Mouse (Mus musculus): ENCODE data around the gene Nr4a1. TPM values are rescaled to one million over a fixed set of nuclear protein-coding genes. Genes with fewer than 3 reads are reported as not detected.
A peak's percentile ranks its signal among the peaks of the same experiment; 100 is the strongest.

Nr4a1 gene
- total RNA-seq, 2 experiments from 2014 or later: 52.2 to 90.7 TPM

DNA sequence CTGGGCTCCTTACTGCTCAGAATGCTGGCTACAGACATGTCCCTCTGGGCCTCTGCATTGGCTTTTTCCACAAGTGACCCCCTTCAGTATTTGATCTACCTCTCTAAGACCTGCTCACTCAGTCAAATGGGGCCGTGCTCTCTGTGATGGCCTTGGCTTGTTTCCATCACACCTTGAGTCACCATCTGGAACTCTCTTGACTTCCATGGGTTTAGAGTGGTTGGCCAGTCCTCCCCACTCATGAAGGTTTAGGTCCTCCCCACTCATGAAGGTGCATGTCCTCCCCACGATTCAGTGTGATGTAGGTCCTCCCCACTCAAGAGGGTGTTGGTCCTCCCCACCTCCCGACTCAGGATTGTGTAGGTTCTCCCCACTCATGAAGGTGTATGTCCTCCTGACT is 20.9 kb upstream of the Nr4a1 start:
- no peak for DNase-seq

DNA sequence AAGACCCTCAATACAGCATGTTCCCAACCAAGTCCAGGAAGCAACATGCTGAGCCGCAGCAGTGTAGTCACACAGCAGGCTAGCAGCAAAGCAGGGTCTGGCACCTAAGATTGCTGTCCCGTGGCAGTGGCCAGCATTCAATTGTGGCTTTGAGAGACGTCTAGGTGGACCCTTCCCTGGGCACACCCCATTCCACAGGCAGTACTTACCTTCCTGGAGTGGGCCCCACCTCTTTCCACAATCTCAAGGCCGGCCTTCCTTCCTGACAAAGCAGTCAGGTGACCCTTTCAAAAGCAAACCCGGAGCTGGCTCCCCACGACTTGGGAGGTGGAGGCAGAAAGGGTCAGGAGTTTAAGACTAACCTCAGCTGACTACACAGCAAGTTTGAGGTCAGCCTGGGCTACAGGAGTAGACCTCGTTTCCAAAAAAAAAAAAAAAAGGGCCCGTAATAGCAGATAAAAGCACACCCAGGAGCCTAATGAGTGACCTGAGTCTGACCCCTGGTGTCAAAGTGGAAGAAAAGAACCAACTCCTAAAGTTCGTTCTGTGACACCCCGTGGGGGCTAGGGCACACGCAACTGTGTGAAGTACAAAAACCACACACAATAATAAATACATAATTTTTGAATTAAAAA is 20.3 kb upstream of the Nr4a1 start:
- no peak for DNase-seq

DNA sequence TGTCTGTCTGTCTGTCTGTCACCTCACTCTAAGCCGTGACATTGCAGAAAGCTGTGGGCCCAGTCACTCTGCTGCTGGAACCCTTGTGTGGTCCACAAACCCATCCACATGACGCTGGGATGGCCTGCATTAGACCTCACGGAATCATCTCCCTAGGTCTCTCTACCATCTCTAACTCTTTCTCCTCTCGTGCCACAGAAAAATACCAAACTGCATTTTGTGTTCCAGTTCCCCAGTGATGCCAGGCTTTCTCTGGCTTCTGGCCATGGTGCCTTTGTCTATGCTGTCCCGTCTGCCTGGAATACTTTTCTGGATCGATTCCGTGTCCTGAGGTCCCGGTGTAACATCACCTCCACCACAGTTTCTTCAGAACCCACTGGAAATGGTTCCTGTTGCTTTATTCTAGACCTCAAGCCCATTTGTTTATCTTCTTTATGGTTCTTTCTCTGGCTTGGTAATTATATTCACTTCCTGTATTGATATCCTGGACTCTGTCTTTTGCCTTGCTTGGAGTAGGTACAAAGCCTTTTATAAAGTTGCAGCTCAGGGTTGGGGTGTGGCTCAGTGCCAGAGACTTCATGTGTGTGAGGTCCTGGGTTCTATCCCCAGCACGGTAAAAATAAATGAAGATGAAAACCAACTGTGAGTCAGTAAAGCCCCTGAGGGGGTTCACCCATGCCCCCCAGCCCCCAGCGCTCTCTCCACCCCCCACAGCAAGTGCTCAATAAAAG is 19.3 kb upstream of the Nr4a1 start:
- DNase-seq: no peak

DNA sequence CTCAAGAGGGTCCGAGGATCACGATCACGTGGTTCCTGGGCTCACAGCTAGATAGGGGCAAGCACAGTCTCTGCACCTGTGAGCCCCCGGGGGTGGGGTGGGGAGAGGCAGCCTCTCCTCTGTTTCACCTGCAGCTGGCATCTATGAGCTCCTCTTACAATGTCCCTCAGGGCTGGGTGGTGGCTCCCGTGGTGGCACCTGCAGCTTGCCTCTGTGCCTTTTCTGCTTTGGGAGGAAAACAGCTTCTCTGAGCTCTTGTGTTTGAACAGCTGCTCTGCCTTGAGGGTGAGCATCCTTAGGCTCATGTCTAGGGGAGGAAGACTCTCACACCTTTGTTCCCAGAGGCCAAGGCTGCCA is 18.7 kb upstream of the Nr4a1 start:
- peak; percentile 57 for DNase-seq

DNA sequence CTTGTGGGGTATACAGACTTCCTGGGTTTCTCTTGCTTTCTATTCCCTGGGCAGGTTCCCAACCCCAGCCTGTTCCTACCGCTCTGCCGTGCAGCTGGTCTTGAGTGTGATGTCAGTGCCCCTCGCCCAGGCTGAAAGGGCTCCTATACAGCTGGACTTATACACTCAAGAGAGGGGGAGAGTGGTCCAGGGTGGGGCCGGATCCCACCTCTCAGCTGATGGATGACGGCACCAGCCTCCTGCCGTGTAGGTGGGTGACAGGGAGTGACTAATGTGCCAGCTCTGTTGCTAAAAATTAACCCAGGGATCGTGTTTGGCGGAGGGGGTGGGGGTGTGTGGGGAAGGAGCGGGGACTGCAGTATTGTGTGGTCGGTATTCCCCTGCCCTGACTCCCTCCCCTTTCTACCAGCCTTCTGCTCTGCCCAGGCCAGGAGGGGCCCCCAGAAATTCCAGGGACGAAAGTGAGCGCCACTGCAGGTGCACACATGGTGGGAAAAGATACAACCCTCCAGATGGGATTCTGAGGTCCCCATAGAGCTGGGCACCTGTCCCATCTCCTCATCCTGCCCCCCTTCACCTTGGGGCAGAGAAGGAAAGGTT is 18.2 kb upstream of the Nr4a1 start:
- DNase-seq: no peak

DNA sequence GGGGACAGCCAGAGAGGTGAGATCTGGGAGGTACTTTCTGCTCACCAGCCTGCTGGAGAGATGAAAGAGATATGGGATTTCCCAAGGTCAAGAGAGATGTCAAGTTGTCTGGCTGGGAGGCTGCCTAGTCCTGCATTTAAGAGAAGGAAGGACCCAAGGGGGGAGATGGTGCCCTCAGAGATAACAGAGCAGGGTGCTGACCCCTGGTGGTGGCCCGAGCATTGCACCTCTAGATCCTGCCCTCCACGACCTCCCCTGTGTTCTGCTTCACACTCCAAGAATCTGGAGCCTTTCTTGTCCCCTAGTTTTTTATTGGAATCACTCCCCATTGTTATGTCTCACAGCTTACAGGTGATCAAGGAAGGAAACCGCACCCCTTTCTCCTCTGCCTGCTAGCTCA is 17.2 kb upstream of the Nr4a1 start:
- peak; percentile 61 for DNase-seq

DNA sequence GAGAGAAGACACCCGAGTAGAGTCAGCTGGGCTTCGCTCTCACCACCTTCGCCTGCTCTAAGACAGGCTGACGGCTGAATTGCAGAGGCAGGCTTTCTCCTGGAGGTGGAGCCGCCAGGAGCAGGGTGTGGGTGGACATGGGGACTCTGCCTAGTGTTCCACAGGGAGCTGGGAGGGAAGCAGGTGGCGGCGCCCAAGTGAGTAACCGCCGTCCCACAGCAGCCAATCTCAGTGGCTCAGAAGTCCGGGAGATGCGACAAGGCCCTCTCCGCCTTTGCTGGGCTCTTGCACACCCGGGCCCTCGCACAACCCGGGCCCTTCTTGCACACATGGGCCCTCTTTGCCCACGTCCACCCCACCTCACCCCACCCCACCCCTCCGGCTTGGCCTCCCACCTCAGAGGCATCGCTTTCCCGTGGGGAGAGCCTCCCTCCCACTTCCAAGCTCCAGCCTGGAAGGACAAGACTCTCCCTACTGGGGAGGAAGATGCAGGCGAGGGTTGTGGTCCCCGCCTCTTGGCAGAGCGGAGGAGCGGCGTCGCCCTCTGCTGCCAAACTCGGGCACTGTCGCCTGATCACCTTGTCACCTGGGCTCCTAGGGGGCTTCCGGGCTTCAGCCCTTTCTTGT is 15.1 kb upstream of the Nr4a1 start:
- peak; percentile 59 for DNase-seq

DNA sequence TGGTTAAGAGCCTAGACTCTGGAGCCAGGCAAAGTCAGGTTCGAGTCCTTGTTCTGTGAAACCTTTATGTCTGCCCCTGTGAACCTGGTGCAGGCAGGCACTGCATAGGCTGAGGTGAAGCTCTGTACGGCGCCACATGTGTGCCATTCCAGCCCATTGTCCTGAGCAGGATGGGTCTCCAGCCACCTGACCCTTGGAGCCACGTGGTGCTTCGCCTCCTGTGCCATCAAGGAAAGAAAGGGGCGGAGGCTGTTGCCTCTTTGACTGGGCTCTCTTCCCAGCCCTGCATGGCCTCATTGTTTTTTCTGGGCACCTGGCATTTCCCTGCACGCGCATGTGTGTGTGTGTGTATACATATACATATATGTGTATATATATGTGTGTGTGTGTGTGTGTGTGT is 14.2 kb upstream of the Nr4a1 start:
- DNase-seq: no peak

DNA sequence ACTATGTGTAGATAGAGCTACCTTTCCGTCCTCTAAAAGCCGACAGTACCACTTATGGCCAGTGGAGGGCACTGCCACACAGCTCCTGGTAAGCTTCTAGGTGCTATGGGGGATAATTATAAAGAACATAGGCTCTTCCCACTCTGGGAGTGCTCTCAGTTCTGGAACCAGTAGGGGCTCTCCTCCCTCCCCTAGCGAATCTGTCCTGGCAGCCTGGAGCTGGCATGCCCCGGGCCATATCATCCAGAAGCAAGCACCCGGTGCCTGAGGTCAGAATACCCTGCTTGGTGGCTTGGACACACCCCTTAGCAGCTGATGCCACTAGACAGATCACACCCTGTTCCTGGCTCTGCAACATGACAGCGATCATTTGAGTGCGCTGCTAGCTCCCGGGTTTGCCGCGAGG is 13.3 kb upstream of the Nr4a1 start:
- peak; percentile 91 for DNase-seq

DNA sequence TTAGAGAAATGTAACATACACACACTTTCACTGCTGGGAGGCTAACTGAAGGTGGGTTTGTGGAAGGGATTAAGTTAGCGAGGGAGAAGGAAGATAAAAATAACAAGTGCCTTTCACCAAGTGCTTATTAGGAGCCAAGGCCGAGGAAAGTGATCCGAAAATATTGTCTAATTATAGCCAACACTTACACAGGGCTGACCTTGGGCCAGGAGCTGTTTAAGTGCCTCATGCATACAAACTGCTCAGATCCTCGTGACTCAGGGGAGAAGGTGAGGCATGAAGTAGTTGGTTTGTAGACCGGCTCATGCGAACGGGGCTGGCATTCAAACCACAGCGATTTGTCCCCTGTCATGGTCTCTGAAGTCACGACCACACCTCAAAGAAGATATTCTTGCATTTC is 12.8 kb upstream of the Nr4a1 start:
- no peak for DNase-seq

DNA sequence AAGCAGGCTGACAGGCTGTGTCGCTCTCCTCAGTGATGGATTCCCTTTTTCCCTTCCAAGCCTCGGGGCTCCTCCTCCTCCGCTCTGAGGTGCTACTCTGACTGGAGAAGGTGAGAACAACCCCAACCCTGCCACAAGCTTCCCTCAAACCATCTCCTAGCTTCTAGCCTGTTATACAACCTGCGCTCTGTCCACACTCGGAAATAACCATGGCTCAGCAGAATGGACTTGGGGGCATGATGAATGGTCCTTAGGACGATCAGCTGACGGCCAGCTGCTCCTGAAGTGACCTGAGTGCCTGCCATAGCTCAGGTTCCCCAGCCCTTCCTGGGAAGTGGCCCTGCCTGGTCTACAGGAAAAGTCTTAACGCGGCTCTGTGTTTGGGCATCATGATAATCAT is 12.2 kb upstream of the Nr4a1 start:
- peak; percentile 74 for DNase-seq

DNA sequence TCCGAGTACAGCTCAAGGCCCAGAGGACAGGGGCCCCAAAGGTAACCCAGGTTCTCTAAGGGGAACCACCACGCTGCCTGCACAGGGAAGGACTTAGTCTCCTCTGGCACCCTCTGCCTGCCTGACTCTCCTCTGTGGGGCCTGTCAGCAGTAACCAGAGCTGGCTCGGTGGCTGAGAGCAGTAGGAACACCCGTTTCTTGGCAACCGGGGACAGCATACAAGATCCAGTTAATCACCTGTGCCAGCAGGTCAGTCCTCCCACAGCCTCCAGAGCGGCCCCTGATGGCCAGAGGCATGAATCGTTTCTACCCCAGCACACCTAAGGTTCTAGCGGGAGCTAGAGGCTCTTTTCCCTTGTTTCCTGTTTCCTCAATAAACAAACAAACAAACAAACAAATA is 11.4 kb upstream of the Nr4a1 start:
- DNase-seq: peak; percentile 85

DNA sequence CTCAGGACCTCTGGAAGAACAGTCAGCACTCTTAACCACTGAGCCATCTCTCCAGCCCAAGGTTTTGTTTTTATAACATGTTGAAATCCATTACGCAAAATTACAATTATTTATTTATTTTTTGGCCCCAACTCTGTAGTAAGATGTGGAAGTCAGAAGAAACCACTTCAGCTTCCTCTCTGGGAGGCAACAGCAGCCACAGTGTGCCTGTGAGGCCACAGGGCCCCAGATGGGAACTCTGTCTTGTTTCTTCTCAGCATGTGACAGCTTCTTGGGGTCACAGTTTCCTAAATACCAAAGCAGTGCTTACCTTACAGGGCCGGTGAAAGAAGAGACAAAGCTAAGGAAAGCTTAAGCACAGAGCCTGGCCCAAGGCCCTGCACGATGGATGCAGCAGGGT is 10.1 kb upstream of the Nr4a1 start:
- DNase-seq: no peak

DNA sequence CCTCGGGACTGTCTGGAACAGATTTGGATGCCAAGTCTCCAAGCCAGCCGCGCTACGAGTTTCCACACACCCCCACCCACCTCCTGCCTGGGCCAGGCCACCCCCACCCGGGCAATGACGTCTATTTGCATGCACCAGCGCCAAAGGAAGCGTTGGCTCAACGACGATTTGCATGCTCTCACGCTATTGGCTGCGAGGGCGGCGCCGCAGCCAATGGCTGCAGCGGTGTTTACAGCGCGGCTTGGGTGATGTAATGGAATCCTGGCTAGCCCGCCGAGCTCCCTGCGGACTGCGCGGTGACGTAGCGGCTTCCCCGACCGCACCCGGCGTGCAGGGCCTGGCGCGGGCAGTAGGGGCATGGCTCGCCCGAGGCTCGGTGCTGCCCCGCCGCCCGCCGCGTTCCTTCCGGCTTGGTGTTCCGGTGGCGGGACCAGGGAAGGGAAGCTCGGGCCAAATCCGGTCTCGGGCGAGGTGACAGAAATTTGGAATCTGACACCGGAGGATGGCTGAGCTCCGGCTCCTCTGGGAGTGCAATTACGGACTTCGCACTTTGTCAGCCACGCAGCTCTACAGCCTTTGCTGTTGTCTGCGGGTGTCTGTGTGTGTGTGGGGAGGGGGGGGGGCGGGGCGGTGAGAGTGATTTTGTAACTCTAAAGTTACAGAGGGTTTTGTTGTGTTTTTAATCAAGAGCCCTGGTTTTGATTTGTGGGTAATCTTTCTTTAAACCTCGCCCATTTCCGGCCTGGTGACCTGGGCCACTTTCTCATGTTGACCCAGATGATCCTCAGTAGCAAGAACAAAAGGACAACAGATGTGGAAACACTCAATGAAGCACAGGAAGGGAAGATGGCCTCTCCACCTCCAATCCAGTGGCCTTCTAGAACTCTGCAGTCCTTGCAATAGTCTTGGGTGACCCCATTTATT is 7.6 kb upstream of the Nr4a1 start:
- peak; percentile 97 for DNase-seq

DNA sequence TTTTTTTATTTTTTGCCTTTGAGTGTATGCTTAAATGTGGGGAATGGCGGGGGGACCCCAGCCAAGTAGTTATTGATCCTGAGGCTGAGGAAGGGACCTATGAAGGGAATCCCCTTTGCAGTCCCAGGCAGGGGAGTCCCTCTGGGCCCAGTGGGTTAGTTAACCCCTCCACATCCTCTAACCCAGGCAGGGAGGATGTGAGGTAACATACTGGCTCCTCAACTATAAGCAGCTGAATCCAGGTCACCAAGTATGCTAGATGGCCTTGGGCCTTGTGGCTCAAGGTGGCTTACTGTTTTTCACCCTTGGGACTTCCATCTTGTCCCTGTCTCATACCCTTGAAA is 6.9 kb upstream of the Nr4a1 start:
- no peak for DNase-seq

DNA sequence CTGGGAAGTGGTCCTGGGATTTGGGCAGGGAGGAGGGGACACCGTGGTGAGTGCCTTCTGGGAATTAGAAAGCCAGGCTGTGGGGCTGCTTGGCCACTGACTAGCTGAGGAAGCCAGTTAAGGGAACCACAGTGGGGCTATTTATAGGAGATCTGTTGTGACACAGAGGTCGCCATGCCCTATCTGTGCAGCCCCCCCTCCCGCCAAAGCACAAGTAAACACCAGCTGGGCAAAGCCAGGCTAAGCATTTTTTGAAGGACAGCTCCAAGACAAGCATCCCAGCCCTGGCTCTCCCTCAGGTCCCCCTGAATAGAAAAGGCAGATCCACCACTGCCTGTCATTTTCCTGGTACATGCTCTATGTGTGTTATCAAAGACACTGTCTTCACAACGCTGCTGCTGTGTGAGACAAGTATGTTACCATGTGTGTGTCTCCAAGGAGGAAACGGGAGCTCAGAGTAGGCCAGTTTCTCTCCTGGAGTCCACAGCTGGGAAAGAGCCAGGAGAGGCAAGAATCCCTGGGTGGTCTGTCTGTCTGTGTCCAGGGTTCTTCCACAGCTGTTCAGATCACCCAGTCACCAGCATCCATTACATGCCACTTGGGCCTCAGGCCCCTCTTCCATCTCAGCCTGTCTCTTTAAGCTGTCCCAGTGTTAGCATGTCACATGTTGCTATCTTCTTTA is 5.9 kb upstream of the Nr4a1 start:
- peak; percentile 71 for DNase-seq

DNA sequence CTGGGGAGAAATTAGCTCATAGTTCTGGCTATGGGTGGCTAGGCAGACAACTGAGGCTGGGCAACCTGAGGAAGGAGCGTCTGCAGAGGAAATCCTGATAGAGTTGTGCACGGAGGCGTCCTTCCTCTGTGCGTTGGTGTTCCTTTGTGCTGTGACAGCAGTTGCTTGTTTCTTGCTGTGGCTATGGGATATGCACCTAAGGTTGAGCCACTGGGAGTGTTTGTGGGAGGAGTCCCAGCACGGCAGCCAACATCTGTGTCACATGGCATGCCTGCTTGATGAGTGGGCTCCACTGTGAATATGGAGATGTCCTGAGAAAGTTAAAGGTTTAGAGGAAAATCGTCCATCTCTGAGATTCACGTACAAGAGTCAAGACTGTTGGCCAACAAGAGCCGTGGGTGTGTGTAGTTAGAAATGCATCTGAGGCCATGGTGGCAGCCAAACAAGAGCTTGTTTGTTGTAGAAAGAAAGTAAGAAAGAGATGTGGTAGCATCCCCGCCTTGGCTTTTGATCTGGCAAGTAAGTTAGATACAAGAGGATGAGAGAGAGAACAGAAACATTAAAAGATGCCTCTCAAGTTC is 3.8 kb upstream of the Nr4a1 start:
- no peak for DNase-seq

DNA sequence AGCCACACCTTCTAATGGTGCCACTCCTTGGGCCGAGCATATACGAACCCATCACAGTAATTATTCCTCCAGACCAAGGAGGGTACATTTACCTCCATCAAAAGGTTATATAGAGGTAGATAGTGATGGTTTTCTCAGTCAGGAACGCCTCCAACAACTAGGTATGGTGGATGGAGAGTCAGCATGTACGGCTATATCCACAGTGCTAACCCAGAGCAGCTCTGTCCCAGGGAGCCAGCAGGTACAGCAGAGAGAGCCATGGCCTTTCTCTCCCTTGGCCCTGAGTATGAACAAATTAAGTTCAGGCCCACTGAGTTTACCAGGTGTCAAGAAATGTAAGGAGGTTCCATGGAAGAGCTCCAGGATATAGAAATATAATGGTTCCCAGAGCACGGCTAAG is 2.1 kb upstream of the Nr4a1 start:
- no peak for DNase-seq

DNA sequence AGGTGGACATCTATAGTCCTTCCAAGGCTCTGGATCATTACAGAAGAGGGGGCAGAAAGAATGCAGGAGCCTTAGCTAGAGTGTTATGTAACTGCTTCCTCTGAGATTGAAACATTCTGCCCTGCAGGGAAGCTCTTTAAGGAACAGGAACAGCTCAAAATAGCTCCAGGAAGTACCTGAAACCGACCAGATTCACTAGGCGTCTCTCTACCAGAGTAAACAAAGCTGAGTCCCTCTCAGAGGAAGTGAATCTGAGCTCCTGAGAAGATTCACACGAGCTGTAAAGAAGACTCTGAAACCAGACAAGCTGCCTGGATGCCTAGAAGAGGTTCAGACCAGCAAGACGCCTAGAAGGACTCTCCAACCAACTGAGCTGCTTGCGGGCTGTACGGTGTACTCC is 1.5 kb upstream of the Nr4a1 start:
- no peak for DNase-seq

DNA sequence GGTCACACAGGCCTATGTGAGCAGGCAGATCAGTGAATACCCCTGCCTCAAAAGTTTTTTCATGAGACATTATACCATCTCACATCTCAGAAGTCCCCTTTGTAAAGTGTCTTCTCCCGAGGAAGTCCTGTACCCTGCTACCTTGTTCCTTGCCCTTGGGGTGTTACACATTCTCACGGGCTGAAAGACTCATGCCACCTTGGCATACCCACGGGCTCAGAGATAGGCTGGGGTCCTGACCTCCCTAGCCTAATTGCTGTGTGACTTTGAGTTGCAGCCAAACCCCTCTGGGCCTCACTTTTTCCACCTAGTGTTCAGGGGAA is 545 bp upstream of the Nr4a1 start:
- DNase-seq: no peak

DNA sequence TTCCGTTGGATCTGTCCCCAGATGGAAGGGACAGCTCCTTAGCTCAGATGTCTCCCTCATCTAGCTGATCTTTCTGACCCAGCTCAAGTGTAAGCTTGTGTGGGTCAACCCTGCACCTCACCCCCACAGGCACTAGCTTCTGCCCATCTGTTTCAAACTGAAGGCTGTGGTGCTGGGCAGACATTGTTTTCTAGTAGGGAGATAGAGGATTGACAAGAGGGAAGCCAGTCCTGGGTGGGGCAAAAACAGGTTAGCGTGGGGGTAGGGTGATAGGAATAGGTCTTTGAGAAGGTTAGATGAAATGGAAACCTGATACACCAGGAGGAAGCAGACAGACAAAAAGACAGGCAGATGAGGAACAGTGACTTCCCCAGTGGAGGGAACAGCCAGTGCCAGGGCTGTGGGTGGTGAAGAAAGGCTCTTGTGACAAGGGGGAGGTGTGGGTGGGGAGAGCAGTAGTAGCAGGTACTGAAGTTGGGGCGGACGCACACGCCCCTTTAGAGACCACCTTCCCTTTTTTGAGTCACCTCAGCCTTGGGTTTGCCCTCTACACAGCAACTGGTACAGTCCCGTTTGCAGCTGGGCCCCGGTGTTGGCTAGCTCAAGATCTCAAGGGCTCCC is 1.9 kb downstream of the Nr4a1 start:
- DNase-seq: no peak
